Mouse (Mus musculus): ENCODE data around the gene Gm10073.
"Not testable (repeated sequence)": the region's sequence is repeated elsewhere in the genome, so short reads cannot be mapped to it uniquely, and the experiment has no call there.

The Gm10073 gene

DNA sequence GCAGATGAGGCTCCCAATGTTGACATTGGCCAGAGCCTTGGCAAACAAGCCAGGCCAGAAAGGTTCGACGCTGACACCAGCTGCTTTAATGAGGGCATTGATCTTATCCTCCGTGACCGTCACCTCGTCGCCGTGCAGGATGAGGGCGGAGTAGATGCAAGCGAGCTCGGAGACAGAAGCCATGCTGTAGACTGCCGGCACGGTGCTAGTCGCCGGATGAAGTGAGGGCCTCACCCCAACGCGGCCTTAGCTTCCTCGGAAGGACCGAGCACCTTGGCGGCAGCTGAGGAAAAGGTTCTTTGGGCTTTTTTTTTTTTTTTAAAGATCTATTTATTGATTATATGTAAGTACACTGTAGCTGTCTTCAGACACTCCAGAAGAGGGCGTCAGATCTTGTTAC lies at the start of gene Gm10073:
Gene Gm10073 (minus strand): TSS at position 294 of the 400 bp plus-strand sequence.
- DNase-seq, result not testable (repeated sequence)

DNA sequence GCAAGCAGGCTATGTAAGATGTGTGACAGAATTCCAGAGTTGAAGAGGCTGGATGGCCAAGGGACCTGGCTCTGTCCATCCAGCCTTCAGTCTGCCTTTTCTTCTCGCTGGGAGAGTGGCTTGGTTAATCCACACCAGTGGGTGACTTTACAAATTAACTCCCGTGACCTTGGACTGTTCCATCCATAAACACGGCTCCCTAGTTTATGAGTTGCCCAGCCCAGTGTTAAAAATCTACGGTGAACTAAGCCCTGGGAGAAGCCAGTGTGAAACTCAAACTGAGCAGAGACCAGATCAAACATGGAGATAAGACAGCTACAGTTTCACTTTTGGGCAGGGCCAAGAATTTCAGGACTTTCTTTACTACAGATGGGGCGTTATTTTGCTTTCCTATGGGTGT lies 49.8 kb upstream of the Gm10073 start:
- no peak for DNase-seq

DNA sequence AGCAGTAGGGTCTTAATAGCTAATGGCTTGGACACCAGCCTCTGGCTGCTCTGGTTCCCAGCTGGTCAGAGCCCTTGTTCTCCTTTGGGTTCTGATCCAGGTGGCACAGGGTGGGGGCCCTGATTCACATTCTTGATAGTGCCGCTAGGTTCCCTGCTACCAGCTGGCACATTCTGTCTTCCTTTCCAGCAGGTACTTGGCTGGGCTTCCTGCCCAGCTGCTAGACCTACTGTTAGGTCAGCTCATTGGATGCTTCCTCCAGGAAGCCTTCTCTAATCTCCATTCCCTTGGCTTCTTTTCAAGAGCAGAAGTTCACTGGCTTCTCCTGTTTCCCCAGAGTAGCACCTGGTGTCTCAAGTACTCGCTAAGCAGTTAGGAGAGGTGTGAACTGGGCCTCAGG lies 47.2 kb upstream of the Gm10073 start:
- DNase-seq, result no peak

DNA sequence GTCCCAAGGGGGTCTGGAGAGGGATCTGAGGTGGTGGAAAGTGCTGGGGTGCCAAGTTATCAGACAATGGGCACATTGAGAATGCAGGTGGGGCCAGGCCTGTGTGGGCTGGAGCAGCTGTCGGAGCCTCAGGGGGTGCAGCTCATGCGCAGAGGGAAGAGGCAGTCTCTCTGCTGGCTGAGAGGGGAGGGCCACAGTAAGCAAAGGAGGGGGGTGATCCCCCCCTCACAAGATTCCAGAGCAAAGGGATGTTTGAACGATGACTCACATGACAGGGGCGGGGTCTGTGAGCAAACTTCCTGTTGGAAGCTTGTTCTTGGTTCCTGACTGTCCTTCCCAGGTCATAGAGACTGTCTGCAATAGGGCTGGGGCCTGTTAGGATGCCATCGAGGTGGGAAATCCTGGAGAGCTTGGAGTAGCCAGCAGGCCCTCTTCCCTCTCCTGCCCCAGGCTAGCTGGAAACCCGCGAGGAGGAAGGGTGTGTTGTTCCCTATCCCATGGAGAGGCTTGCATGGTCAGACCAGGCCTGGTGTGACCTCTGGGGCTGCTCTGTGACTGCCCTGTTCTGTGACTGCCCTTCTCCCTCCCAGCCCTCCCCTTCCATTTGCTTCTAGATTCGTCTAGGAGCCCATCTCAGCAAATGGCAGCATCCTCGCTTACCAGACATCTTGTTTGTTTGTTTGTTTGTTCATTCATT lies 46.4 kb upstream of the Gm10073 start:
- no peak for DNase-seq

DNA sequence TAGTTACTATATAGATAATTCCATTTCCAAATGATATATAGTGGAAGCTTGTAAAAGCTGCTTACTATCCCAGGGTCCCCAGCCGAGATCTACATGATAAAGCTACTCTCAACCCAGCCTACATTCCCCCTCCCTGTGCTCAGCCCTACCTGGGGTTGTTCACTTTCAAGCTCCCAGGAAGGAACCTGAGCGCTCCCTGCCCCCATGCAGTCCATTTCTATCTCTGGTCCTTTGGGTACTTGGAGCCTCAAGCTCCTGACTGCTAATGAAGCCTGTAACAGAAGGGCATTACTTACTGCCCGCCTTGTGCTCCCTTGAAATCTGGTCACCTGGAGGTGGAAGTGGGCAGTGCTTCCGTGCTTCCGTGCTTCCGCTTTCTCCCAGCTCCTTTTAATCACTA lies 45.1 kb upstream of the Gm10073 start:
- no peak for DNase-seq

DNA sequence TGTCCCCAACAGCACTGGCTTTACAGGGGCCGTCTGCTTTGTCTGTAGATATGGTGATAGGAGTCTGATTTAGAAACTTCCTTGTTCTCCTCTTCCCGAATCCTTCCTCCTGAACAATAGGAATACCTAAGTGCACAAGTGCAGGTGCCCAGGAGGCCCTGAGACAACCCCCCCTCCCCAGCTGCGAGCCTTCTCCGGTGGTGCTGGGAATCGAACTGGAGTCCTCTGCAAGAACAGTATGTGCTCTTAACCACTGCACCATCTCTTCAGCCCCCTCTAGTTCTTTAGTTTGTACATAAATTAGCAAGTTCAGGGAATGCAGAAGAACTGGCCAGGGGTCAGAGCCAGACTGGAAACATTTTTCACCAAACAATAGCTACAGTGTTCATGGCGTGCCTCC lies 44.6 kb upstream of the Gm10073 start:
- no peak for DNase-seq

DNA sequence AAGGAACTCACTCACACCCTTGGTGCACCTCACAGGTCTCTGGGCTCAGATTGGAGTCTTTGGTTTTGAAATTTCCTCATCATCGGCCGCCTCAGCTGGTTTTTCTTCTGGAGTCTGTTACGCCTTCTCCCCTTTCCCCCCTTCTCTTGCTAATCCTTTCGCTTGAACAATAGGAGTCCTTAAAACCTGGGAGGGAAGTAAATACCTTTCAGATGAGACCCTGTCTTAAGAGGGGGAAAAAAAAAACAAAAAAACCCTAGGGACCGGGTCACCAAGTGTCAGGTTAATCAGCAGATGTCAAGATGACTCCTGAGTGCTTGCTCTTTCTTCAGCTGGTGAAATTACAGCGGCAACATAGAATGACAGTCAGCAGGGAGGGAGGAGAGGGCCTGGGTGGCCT lies 43.9 kb upstream of the Gm10073 start:
- no peak for DNase-seq

DNA sequence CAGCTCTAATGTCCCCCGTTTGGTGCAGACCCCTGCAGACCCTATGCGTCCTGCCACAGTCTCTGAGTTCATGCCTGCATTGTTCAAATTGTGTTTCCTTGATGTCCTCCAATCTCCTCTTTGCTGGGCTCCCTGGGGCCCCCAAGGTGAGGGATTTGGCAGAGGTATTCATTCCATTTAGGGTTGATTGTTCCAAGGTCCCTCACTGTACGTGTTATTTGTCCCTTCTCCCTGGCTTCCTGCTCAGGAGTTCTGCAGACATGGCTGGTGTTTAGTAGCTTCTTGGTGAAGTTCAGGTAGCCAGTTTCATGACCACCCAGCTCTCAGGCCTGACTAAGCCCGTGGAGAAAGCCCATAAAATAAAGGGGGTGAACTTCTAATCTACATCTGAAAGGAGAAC lies 43.4 kb upstream of the Gm10073 start:
- no peak for DNase-seq

DNA sequence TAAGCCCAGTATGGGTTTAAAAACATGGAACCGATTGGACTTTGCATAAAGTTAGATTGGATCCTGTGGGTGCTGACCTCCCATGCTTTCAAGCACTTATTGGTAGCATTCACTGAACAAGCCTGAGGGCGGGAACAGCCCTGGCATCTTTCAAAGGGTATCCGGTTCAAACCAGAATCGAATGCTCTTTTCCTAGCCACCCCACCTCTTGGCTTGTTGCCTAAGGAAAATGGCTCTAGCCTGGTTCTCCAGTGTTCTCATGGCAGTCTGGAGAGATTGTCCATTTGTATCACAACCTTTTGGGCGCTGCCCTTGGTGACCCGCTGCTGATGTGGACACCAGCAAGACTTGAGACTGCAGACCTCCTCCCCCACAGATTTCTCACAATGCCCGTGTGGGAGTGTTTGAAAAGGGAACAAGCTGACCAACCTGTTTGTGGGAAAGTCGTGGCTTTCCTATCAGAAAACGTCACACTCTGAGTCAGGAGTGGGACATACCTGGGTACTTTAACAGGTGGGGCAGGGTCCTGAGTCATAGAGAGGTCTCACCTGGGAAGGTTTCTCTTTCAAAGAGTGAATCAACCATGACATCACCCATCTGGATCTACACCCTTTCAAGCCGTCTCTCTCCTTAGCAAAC lies 42.5 kb upstream of the Gm10073 start:
- no peak for DNase-seq

DNA sequence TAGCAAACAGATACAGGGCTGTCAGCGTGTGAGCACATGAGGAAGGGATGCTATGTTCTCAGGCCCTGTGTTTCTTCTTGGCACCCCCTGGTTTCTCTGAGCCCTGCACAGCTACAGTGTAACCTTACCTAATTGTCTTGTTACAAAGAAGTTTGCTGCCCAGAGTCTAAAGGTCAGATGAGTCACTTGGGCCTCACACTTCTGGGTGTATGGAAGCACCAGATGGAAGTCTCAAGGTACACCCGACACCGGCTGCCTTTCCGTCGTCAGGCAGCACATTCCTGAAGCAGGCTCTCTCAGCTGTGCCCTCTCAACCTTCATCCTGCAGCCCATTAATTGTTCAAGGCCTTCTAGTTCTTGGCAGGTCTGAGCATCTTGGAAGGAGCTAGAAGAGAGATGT lies 41.4 kb upstream of the Gm10073 start:
- no peak for DNase-seq

DNA sequence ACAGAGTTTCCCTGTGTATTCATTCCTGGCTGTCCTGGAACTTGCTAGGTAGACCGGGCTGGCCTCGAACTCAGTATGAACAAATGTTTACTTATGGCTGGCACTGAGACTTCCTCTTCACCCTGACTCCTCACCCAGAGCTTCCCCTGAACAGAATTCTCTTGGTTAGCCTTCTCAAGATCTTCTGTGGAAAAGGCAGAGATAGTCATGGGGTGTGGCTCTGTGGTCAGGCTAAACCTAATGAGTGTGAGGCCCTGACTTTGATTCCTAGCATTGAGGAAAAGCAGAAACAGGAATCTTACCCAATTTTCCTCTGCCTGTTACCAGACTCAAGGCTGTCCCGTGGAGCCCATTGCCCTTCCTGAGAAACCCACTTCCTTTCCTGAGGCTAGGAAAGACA lies 38.8 kb upstream of the Gm10073 start:
- DNase-seq, result no peak

DNA sequence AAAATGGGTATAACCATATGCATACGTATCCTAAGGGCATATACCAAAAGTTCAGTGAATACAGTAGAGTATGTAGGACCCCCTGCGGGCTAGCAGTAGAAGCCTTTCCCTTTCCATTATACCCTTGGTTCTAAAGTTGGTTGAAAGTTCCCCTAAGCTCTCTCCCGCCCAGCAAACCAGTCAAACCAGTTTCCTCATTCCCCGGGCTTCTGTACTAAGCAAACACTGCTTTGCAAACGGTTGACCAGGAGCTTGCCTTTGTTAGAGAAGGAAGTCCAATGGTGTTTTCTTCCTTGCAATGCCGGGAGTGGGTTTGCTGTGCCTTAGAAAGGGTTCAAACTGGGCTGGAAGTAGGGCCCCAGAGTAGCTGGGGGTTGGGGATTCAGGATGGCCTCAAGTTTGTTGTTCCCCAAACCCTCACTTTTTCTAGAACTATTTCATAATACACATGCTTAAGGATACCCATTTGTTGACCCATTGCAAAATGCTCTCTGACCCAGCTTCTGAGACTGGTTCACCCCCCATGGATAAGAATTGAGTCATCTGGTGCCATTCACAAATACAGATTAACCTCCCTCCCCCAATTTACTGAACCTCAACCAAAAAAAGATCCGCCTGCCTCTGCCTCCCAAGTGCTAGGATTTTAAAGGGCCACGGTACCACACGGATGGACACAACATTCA lies 37.8 kb upstream of the Gm10073 start:
- no peak for DNase-seq

DNA sequence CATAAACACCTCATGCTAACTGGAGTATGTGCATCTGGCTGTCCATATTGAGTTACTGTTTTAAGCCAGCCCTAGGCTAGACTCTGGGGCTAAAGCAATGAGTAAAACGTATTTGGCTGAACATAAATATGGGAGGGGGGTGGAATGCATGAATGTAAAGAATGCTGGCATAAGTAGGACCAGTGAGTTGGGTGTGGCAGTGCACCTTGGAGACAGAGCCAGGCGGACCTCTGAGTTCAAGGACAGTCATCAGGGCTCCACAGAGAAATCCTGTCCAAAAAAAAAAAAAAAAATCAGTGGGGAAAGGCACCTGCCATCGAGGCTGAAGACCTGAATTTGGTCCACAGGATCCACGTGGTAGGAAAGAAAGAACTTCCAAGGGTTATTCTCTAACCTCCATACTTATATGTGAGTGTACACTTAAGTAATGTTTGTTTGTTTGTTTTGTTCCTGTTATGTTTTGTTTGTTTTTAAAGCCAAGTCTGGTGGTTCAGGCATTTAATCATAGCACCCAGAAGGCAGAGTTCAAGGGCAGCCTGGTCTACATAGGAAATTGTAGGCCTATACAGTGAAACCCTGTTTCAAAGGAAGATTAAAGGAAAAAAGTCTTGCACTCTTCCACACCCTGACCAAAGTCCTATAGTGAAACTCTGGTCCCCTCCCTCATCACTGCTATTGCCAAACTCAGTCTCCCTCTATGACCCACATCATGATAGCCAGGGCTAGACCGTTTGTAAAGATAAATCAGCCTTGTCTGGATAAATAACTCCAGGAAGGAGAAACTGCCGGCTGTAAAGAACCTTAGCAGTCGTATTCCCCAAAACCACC lies 36.0 kb upstream of the Gm10073 start:
- no peak for DNase-seq

DNA sequence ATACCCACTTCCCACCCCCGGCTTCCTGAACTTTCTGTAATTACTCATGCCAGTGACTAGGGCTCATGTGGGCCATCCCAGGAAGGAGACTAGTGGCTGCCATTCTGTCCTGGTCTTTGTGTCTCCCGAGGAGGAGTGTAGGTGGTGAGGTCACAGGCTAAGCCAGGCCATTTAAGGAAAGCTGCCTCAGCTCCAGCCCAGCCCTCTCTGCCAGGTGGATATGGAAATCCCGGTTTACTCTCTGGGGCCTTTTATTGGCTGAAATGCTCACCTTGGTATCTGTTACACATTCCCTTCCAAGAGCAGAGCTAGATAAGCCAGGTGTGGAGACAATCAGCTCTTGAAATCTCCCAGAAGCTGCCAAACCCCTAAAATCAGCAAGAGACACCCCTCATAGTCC lies 35.2 kb upstream of the Gm10073 start:
- no peak for DNase-seq

DNA sequence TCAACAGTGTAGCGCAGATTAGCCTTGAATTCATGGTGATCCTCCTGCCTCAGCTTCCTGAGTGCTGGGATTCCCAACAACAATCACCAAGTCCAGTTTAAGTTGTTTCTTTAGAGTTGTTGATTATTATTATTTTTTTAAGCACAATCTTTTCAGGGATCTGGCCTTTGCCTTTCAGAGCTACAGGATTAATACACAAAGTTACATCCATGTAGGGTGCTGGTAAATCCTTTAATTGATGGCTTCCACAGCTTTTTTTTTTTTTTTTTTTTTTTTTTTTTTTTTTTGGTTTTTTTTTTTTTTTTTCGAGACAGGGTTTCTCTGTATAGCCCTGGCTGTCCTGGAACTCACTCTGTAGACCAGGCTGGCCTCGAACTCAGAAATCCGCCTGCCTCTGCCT lies 34.5 kb upstream of the Gm10073 start:
- DNase-seq, result not testable (repeated sequence)

DNA sequence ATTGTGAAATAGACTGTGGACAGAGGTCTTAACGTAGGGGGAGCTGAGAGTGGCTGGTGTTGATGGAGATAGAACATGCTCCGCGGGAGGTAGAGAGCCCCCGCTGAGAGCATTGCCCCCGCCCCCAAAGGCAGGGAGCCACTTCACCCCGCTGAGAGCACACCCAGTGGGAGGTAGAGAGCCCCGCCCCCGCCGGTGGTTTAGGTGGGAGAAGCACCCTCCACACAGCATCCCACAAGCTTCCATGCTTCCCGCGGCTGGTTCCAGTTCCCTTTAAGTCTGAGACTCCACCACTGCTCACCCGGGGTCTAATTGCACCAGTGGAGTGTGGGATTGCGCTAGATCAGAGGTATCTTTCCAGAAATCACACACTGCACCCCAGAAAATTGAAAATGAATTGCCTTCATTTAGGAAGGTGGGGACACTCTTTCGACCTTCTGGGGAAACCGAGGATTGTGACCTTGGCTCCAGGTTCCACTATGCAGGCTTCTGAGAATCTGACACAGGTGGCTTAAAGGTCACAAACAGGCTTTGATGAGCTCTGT lies 33.4 kb upstream of the Gm10073 start:
- no peak for DNase-seq

DNA sequence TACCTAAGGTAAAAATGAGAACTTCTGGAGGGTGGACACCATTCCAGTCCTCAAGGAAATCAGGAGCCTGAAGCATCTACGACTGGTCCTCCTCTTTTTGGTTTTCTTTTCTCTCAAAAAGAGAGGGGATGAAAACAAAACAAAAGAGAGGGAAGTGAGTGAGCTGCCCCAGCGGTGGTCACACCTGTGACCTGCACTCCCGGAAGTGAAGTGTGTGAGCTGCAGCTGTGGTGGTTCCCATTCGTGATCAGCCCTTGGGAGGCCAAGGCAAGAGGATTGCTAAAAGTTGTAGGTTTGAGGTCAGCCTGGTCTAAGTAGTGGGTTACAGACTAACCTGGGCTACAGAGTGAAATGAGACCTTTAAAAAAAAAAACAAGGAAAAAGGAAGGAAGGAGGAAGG lies 32.9 kb upstream of the Gm10073 start:
- DNase-seq, result no peak

DNA sequence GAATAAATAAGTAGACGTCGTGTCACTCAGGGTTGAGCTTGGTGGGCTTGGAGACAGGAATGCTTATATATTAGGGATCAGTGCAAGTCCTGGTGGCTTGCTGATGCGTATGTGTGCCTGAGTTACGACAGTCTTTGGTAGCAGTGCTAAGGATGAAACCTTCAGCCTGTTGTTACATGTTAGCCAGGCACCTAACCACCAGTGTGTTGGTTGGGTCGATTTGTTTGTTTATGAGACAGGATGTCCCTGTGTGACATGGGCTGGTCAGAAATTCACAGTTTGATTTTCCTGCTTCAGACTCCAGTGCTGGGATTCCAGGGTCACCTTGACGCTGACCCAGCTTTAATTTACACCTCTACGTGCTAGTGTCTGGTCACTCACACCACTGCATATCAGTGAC lies 32.4 kb upstream of the Gm10073 start:
- no peak for DNase-seq

DNA sequence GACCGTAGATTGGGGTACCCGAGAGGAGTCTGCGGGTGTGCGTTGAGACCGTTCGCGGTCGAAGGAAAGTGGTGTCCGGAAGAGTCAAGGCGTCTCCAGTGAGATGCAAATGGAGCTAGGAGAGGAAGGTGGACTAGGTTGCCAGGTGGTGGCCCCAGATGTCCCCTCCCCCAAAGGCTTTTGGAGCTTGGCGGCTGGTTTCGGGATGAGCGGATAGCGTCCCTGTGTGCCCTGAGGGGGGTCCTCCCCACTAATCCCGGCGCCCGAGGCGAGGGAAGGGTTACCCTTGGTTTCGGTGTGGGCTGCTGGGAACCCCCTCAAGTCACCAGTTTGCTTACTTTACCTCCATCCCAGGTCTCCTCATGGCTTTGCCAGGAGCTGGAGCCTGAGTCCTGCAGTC lies 30.7 kb upstream of the Gm10073 start:
- no peak for DNase-seq

DNA sequence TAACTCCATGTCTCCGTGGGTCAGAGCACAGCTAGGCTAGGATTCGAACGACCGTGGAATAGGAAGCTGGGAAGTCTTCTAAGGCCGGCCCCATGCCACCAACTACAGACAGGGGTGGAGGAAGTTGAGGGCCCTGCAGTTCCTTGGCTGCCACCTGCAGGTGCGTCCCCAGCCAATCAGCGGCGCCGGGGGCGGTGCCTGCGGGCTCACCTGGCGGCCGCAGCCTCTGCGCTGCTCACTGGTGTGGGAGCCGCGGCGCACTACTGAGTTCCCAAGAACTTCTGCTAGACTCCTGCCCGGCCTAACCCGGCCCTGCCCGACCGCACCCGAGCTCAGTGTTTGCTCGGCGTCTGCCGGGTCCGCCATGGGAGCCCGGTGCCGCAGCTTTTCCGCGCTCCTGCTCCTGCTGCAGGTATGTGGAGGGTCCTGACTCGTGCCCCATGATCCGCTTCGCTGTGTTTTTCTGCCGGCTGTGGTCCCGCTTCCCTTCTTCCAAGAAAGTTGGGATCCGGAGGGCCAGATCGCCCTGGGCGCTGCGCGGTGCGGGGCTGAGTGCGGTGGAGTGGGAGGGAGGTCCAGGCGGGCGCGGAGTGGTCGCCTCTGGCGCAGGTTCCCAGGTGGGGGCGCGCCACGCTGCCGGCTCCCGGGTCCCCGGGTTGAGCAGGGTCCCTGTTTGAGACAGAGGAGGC lies 30.0 kb upstream of the Gm10073 start, which contains the start of gene Cdh1:
Gene Cdh1 (plus strand): TSS at position 221 of the 689 bp plus-strand sequence.
- peak; percentile 59 to 70 for DNase-seq

DNA sequence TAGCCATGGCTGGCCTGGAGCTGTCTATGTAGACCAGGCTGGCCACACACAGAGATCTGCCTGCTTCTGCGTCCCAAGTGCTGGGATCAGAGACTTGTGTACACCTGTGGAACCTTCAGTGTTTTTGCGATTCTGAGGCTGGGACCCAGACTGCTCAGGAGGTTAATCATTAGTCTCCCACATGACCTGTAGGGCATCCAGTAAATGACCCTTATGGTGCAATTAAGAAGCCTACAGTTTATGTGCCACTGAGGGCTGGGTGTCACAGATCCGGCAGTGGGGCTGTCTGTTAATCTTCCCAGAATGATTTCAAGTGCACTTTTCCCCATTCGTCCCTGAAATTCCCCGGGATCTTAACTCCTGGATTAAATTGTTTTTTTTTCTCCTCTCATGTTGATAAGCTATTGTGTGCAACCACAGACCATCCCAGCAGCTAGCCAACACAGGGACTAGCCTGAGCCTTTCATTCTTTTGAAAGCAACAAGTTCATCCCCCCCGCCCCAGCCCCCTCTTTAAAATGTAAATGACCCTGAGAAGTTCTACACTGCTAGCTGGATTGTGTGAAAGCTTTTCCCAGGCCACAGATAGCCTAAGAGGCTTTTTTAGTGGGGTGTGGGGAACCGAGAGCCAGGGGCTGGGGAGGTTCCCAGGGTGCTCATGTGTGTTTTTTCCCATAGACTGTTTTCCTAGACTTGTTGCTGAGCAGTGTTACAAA lies 26.2 kb upstream of the Gm10073 start:
- DNase-seq, result no peak

DNA sequence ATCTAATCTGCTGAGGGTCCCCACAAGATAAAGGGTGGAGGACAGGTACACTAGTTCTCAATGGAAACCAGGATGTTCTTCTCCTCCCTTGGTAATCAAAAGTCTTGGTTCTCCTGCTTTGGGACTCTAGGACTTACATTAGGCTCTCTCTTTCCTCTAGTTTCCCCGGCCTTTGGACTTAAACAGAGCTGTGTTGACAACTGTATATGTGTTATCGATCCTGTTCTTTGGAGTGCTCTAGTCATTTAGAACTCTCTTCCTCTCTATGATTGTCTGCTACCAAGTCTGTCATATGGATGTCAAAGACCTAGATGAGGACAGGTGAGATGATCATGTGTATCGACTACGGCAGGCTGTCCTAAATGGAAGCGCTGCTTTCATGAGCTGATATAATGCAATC lies 23.8 kb upstream of the Gm10073 start:
- DNase-seq, result no peak

All from thymus, postnatal 36 days (tissue).